Mouse (Mus musculus): ENCODE data around the gene Col23a1.
"Not testable (repeated sequence)": the region's sequence is repeated elsewhere in the genome, so short reads cannot be mapped to it uniquely, and the experiment has no call there.

The Col23a1 gene

DNA sequence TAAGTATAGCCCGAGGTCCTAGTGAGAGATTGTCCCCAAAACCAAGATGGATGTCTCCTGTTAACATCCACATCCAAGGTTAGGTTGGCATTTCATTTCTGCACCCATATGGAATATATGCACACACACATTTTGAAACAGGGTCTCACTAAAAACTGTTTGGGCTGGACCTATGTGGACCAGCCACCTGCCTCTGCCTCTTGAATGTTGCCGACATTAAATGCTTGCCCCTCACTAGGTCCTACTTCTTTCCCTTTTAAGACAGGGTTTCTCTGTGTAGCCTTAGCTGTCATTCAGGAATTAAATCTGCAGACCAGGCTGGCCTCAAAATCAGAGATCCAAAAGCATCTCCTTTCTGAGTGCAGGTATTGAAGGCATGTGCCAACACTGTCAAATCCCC lies 307.8 kb downstream of the Col23a1 start:
- DNase-seq = no peak

DNA sequence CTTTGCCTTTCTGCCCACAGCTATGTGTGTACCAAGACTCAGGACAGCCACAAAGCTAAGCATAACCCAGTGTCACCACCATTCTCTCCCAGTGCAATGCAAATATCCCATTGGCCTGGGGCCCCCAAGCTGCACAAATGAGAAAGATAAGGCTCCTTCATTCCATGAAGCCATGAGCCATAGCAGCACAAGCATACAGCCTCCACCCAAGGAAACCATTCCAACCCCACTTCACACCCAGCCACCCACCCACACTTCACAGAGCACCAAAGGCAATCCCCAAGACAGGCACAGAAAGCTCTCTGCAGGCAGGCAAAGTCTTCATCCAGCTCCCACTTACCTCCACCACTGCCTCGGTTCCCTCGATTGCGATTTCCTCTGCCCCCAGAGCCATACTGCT lies 312.5 kb downstream of the Col23a1 start:
- no peak for DNase-seq

DNA sequence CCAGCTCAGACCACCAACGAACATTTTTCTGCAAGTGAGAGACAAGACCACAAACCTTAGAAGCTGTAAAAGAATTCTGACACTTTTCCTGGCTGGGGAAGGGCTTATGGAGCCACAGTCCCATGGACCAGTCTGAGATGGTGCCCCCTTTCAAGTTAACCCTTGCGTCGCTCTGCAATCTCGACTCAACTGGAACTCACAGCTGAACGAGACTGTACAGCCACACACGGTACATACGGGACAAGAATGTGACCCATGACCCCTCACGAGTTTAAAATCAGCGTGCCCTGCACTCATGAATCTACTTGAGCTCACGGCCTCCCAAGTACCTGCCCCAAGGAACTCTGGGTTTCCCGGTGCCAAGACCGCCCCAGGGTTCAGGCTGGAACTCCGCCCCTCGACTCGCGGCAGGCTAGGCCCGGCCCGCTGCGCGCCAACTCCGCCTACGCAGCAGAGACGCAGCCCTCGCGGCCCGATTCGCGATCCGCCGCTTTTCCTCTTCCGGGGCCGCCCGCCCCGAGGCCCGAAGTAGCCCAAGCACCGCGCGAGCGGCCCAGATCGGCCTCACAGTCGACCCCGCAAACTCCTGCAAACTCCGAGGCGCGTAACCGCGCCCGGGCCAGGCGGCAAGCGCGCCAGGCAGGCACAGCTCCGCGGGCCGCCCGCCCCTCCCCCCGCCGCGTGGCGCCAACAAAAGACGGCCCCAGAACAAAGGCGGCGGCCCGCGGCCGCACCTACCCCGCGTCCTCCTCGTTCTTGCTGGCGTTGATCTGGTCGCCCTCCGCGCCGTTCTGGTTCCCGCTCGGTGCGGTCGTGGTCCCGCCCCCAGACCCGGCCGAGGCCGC lies 316.1 kb downstream of the Col23a1 start:
- peak; percentile 71 to 78 for DNase-seq

DNA sequence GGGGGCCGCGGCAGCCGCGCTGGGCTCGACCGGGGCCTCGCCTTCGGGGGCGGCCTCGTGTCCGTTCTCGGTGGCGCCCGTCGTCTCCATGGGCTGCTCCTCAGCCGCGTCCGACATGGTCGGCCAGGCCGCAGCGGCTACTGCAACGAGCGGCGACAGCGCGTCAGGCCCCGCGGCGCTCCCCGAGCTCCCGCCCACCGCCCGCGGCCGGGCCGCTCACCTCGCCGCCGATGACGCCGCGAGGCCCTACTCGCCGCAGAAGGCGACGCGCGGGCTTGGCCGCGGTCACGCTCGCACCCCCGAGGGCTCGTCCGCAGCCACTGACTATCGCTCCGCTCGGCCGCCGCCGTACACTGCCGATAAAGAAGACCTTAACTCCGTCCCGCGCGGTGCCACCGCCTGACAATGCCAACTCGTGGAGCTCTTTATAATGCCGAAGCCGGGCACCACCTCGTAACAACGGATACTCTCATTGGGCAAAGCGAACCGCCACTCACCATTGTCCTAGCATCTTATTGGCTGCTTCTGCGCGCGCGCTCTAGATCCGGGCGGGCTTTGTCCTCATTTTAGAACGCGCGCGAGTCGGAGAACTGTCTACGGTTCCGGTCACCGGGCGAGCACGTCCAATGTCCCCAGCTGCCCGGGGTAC lies 316.9 kb downstream of the Col23a1 start, which contains the start of gene Hnrnpab:
Hnrnpab (minus strand) TSS at position 401 of the 649 bp plus-strand sequence.
- DNase-seq = peak; percentile 96 to 99

DNA sequence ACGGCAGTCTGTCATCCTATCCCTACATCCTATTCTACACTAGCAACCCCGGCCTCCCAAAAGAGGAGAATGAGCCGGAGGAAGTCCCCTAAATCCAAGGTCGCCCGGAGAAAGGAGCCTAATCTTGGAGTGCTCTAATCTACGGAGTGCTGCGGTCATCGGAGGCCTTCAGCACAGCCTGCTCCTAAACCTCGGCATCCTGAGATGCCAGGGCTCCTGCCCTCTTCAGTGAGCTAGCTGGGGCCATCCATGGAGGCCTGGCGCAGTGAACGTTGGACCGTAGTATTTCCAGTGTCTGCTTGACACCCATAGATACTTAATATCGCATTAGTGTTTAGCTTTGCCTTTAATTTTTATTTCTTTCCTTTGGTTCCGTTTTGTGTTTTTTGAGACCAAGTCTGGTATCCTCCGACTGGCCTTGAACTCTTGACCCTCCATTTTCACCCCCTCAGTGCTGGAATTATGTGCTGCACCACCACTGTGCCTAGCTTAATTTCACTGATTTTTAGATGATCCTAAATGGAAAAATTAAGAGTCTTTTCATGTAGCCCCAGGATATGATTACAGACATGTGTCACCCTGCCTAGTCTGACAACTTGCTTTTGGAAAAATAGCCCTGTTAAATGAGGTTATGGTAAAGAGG lies 317.5 kb downstream of the Col23a1 start:
- no peak for DNase-seq

DNA sequence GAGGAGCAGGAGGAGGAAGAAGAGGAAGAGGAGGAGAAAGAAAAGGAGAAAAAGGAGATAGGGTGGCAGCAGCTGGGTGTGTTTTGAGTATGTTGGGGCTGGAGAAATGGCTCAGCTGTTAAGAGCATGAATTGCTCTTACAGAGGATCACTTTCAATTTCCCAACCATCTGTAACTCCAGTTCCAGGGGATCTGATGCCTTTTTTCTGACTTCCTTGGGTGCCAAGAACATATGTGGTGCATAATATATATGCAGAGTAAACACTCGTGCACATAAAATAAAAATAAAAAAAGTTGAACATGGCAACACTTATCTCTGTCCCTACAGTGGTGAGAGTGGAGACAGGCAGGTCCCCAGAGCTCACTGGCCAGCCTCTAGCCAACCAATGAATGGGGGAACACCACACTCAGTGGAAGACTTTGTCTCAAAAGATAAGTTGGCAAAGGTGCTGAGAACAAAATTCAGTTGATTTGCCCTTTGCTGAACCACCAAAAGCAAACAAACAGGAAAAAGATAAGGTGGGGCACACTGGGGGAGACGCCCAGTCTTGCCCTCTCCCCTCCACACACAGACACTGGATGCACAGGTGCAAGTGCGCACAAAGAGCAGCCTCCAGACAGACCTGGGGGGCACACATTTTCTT lies 319.7 kb downstream of the Col23a1 start:
- no peak for DNase-seq

DNA sequence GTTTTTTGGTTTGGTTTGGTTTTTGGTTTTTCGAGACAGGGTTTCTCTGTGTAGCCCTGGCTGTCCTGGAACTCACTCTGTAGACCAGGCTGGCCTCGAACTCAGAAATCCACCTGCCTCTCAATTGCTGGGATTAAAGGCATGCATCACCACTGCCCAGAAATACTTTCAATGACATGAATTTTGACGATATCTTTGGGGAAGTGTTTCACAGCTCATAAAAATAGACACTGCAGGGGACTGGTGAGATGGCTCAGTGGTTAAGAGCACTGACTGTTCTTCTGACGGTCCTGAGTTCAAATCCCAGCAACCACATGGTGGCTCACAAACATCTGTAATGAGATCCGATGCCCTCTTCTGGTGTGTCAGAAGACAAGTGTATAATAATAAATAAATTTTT lies 320.2 kb downstream of the Col23a1 start:
- DNase-seq = not testable (repeated sequence)

DNA sequence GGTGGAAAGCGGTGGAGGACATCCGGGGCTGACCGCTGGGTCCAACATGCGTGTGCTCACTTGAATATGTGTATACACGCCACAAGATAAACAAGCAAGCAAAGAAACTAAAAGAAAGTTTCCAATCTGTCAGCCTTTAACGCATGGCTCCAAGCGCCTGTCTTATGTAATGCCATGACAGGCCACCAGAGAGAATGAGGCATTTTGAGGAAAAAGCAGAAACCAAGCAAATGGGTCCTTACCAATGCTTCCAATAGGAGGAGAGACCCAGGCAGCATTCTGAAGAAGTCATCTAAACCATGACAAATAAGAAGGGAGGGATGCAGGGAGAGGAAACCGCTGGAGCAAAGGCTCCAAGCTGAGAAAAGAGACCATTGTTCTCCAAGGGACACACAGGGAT lies 324.5 kb downstream of the Col23a1 start:
- no peak for DNase-seq

DNA sequence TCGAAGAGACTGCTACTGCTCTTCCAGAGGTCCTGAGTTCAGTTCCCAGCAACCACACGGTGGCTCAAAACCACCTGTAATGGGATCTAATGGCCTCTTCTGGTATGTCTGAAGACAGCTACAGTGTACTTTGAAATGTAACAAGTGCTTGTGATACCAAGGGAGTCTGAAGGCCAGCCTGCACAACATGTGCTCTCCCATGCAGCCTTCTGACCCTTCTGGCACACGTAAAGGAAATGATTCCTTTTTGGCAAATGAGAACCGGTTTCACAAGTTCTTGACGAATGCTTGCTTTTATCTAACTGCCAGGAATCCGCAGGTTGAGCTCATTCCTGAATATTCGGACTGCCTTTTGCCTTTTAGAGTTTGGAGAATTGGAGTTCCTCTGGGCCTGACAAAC lies 325.4 kb downstream of the Col23a1 start:
- DNase-seq = no peak

DNA sequence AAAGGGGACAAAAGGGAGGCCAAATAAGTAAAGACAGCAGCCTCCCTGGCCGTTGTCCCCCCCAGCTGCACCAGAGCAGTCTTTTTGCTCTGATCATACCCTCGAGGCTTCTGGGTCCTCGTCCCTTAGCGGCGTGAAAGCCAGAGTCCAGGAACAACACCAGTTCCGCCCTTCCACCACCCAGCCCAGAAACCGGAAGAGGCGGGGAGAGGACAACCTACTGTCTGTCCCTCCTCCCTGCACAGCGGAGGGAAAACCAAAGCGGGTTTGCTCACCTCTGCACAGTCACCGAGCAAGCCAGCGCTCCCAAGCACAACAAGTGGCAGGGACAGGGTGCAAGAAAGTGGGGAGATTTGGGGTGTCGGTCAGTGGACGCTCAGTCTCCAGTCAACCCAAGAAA lies 325.9 kb downstream of the Col23a1 start:
- DNase-seq = peak in 1 of 2 experiments; percentile 25

DNA sequence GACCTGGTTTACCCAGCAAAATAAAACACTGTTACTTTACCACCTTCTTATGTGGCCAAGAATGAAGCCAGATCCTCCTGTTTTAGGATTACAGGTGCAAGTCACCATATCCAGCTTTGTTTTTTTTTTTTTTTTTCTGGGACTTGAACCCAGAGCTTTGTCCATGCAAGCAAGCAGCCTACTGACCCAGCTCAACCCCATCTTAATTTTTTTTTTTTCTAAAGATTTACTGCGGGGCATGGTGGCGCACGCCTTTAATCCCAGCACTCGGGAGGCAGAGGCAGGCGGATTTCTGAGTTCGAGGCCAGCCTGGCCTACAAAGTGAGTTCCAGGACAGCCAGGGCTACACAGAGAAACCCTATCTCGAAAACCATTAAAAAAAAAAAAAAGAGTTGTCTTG lies 326.4 kb downstream of the Col23a1 start:
- DNase-seq = not testable (repeated sequence)

DNA sequence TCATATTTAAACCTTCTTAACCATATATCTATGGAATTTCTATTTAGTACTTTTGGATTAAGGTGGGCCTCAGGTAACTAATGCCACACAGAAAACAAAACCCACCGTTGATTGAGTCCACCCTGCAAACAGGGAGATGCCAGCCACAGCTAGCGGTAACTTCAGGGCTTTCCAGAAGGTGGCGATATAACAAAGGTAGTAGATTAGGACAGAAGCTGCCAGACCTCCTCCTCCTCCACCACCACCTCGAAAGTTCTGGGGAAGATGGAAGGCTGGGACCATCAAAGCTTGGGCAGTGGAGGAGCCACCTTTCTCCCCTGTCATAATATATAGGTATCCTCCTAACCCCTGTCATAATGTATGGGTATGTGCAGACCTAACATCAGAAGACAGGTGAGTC lies 328.0 kb downstream of the Col23a1 start:
- DNase-seq = peak; percentile 63 to 73

DNA sequence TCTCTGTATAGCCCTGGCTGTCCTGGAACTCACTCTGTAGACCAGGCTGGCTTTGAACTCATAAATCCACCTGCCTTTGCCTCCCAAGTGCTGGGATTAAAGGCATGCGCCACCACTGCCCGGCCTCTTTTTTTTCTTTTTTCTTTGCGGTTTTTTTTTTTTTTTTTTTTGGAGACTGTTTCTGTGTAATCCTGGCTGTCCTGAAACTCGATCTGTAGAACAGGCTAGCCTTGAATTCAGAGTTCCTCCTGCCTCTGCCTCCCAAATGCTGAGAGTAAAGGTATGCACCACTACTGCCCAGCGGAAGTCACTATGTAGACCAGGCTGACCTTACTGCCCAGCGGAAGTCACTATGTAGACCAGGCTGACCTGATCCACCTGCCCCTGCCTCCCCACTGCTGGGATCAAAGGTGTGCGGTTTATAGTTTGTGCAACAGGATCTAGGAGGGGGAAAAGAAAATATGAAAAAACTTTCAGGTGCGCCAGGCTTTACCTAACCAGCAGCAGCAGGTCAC lies 329.2 kb downstream of the Col23a1 start:
- DNase-seq = no peak

DNA sequence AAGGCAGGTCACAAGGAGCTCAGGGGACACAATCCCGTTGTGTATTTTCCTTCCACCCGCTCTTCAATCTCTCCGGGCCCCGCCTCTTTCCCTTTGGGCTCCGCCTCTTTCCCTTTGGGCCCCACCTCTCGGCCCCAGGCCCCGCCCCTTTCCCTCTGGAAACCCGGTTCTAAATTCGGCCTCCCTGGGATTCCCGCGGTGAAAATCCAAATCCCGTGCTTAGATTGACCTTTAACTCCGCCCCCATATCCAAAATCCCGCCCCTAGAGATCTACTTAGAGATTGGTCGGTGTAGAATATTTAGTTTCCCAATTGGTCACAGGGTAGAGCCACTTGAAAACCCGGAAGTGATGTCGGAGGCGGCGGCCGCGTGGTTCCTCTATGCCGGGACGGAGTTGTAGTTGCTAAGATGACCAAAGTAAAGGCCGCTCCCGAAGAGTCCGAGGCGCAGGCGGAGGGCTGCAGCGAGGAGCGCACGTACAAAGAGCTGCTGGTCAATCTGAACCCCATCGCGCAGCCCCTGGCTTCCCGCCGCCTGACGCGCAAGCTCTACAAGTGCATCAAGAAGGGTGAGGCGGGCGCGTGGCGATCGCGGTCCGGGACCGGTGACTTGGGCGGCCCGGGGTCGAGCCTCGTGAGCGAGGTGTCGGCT lies 329.8 kb downstream of the Col23a1 start, which contains the start of gene Nhp2:
Nhp2 (plus strand) TSS at position 327 of the 652 bp plus-strand sequence.
- peak; percentile 90 to 92 for DNase-seq

DNA sequence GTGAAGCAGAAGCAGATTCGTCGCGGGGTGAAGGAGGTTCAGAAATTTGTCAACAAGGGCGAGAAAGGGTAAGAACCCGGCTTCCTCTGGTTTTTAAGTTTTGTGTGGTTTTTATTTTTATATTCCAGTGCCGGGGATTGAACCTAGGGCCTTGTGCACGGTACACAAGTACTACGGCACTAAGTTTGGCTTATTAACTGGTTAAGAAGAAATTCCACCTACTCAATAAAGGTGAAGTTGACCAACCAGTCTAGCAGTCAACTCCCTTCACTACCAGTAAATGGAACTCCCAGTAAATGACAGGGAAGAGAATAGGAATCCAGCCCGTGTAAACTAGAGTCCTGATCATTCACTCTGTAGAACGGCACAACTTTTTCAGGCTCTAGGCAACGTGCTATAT lies 330.4 kb downstream of the Col23a1 start:
- no peak for DNase-seq

DNA sequence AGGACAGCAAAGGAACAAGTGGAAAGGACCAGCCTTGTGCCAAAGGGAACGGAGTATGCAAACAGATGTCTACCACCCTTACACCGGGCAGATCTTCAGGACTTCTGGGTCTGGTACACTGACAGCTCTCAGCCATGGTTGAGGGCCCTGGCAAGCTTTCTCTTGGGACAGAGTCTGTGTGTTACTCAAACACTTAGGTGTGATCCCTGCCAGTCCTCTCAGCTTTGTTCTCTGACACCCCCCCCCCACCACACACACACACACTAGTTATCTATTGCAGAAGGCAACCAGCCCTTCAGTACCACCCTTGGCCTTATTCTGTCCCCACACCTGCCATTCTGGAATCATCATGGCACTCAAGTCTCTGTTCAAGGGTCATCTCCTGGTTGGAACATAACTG lies 332.1 kb downstream of the Col23a1 start:
- DNase-seq = no peak

DNA sequence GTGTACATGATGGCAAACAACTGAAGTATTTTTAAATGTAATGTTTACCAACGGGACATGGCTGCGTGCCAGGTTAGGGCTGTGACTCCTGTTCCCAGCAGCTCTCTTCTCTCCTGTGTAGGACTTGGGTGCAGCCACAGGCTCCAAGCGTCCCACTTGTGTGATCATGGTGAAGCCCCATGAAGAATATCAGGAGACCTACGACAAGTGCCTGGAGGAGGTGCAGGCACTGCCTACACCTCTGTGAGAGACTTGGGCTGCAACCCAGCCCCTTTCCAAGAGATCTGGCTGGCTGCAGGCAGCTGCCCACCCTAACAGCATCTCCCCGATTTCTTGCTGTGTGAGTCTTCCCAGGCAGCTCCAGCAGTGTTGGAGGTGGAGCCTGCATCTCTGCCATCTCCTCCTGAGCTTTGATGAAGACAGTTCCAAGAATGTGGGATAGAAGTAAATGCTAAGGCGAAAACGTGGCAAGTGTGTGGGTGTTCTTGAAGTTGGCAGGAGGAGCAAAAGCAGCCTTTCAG lies 333.3 kb downstream of the Col23a1 start:
- DNase-seq = no peak

DNA sequence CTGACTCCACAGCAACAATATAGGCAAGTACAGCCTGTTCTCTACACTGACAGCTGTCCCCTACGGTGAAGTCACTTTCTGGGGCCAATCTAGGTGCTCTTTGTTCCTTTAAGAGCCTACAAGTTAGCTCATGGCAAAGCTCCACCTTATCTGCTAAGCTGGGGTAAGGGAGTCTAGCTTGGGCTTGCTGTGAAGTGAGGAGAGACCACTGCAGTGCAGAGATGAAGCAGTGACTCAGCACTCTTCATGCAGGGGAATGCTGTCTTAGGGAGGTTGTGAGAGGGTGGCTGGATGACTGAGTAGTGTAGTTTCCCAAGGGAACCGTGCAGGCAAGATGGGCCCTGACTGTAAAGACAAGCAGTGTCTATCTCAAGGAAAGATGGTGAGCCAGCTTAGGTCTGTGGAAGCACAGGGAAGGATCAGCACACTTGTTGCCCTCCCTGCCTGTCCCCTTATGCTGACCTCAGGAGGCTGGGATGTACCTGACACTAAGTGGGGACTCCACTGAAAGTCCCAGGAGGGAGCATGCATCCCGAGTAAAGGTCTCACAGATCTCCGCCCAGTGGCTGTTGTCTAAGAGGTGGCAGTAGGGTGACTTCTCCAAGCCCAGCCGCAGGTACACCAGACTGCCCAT lies 335.6 kb downstream of the Col23a1 start:
- DNase-seq = no peak

DNA sequence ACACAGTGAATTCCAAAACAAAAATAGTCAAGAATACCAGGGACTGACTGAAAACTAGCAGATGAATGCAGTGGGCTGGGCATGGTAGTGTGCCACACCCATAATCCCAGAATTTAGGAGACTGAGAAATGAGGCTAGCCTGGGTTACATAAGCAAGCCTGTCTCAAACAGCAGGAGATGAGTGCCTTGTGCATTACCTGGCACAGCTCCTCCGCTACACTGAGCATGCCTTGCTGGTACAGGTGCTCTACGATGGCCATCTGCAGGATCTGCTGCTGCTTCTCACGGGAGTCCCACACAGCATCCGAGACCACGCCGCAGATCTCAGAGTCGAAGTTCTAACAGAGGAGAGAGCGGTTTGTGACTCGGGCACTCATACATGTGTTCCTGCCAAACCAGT lies 337.7 kb downstream of the Col23a1 start:
- DNase-seq = peak in 1 of 2 experiments; percentile 40

DNA sequence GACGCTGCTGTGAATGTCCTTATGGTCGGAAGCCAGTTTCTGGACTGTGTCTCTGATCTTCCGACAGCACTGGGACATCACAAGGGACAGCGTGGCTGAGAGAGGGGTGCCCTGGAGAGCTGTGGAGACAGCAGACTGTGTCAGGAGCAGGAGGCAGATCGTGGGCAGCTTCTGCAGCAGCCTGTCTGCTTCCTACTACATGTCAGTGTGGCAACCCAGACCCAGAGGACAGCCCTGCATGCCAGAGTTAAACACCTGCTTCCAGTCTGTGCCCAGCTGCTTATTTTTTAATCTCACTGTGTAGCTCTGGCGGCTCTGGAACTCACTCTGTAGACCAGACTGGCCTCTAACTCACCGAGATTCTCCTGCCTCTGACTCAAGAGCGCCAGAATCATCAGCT lies 338.2 kb downstream of the Col23a1 start:
- no peak for DNase-seq

DNA sequence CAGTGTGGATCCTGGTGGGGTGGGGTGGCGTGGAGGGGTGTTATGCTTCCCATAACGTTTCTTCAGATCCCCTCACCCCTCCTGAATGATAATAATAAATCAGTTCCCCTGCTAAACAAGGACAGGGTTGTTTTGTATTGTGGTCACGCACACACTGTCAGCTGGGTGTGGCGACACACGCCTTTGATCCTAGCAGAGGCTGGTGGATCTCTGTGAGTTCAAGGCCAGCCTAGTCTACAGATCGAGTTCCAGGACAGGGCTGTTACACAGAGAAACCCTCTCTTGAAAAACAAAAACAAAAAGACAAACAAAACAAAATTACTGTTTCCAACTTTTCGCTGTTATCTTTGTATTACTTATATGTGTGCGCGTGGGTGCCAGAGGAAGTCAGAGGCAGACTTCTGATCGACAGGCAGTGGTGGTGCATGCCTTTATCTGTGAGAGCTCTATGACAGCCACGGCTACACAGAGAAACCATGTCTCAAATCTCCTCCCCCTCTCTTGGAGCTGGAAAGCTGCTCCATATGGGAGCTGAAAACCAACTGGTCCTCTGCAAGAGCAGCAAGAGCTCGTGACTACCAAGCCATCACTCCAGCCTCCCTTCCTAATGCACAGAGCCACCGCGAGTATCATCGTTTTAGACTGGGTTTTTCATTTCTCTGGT lies 340.1 kb downstream of the Col23a1 start:
- no peak for DNase-seq

All from cerebellum, postnatal 36 days (tissue).